ENCODE assay signal across 16 mouse cellular contexts in the genomic region with DNA sequence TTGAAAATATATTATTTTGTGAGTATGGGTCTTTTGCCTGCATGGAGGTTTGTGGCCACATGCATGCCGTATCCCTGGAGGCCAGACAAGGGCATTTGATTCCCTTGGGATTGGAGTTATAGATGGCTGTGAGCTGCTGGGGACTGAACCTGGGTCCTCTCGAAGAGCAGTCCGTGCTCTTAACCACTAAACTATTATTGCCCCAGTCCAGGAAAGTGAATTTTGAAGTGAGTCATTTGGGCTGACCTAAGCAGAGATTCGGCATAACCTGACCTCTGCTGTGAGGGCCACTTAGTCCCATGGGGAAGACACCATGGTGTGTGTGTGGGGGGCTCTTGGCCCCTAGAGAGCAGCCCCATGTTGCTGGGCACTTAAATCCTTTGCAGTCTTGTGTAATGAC. TPM values are rescaled to one million over a fixed set of nuclear protein-coding genes. Genes with fewer than 3 reads are reported as not detected.
A peak's percentile ranks its signal among the peaks of the same experiment; 100 is the strongest.
DNase-seq lines count a peak whose midpoint lies in the region; TF ChIP-seq lines count a peak whose summit lies in the region.
"Had no signal": no experiment of that assay in that cellular context is flagged by ENCODE, and none has a peak within 500 bp of the region (broad histone marks: within the 10 kb centered on the region; RNA-seq: fewer than 3 reads in every experiment).

No protein-coding gene starts in this region.

- TF ChIP-seq POLR2A in CH12.LX (IDR thresholded peaks at IDR 0.05; ENCODE audit: low read depth, low read length): no peak

- peaks cover 14 to 37% of the 10 kb centered on the region in 2 experiments for H3K36me3 ChIP-seq in CH12.LX (replicated peaks in 1 of 2; ENCODE audit: control insufficient read depth in 1 of 2, insufficient read depth in 1 of 2, low read length in 1 of 2)

- H3K27me3 ChIP-seq in CH12.LX (replicated peaks): no peaks in the 10 kb centered on the region
- H3K27me3 ChIP-seq: embryonic facial prominence, embryonic 12.5 days; forebrain, embryonic 13.5 days; forebrain, embryonic 15.5 days had no signal

- no peak overlapping the region for H3K4me3 ChIP-seq in layer of hippocampus, adult 2 months
- no peak overlapping the region for H3K4me3 ChIP-seq in CH12.LX (replicated peaks in 1 of 3; ENCODE audit: low read depth in 2 of 3, low read length in 2 of 3, poor library complexity in 1 of 3)
- H3K4me3 ChIP-seq: embryonic facial prominence, embryonic 10.5 days; embryonic facial prominence, embryonic 12.5 days; forebrain, embryonic 13.5 days; forebrain, embryonic 15.5 days had no signal

- in situ Hi-C loops in CH12.LX (cut with MboI; ENCODE audit: low pct_ligation_motif_present, low pct_unique_long_range_greater_than_20kb, low sequenced_read_pairs): no loop called here

- DNase-seq in layer of hippocampus, adult 2 months (ENCODE audit: low spot score in 2 of 2): no peak
- no peak for DNase-seq in layer of hippocampus, adult 11-12 months (ENCODE audit: low spot score)
- no peak for DNase-seq in CH12.LX (ENCODE audit: extremely low read depth)
- no peak for DNase-seq in lung, postnatal 4 days
- DNase-seq in urinary bladder, postnatal 10 days (ENCODE audit: low spot score): no peak
- DNase-seq: B cell, adult 2 months; cerebellum, adult 11-12 months; cerebellum, adult 2 months; cerebellum, adult 9-10 months; cerebellum, postnatal 10 days; cerebellum, postnatal 25 days; forebrain, postnatal 0 days had no signal

- dilution Hi-C loops in CH12.LX (cut with MboI; ENCODE audit: extremely low pct_ligation_motif_present, extremely low pct_unique_long_range_greater_than_20kb, low sequenced_read_pairs): no loop called here

- H3K9ac ChIP-seq in CH12.LX (ENCODE audit: insufficient read depth, low read depth): no peak overlapping the region
- H3K9ac ChIP-seq: embryonic facial prominence, embryonic 12.5 days; forebrain, embryonic 13.5 days; forebrain, embryonic 15.5 days; forebrain, postnatal 0 days had no signal

- H3K27ac ChIP-seq in layer of hippocampus, adult 2 months: no peak overlapping the region
- no peak overlapping the region for H3K27ac ChIP-seq in CH12.LX (ENCODE audit: insufficient read depth, low read depth)
- H3K27ac ChIP-seq: embryonic facial prominence, embryonic 10.5 days; embryonic facial prominence, embryonic 12.5 days; forebrain, embryonic 13.5 days; forebrain, embryonic 15.5 days had no signal

- TF ChIP-seq RAD21 in CH12.LX (IDR thresholded peaks at IDR 0.05; ENCODE audit: low read depth, low read length): no peak

- H3K79me2 ChIP-seq in CH12.LX (replicated peaks; ENCODE audit: control insufficient read depth, extremely low read depth, insufficient read depth, poor library complexity, severe bottlenecking): no peaks in the 10 kb centered on the region

- no peak overlapping the region for H3K4me2 ChIP-seq in CH12.LX (ENCODE audit: insufficient read depth, low read depth, poor library complexity, severe bottlenecking)
- H3K4me2 ChIP-seq: embryonic facial prominence, embryonic 12.5 days; forebrain, embryonic 13.5 days; forebrain, embryonic 15.5 days had no signal

- TF ChIP-seq CTCF in layer of hippocampus, adult 2 months (conservative IDR thresholded peaks at IDR 0.05): peak; percentile 32; the same call in 1 of the 2 replicates
- no peak for TF ChIP-seq CTCF in CH12.LX (conservative IDR thresholded peaks at IDR 0.05 in 1 of 2, IDR thresholded peaks at IDR 0.05 in 1 of 2; ENCODE audit: low read depth in 2 of 2, low read length in 2 of 2)

- no peak for TF ChIP-seq EP300 in CH12.LX (IDR thresholded peaks at IDR 0.05; ENCODE audit: low read length)

- no peaks in the 10 kb centered on the region for H3K9me3 ChIP-seq in CH12.LX (replicated peaks; ENCODE audit: low read length)
- H3K9me3 ChIP-seq: embryonic facial prominence, embryonic 10.5 days; embryonic facial prominence, embryonic 12.5 days; forebrain, embryonic 13.5 days; forebrain, embryonic 15.5 days had no signal

- H3K4me1 ChIP-seq in CH12.LX (ENCODE audit: control insufficient read depth in 1 of 2, insufficient read depth in 2 of 2): peaks cover 33 to 69% of the 10 kb centered on the region in 2 experiments
- H3K4me1 ChIP-seq: embryonic facial prominence, embryonic 12.5 days; forebrain, embryonic 13.5 days; forebrain, embryonic 15.5 days had no signal

TF ChIP-seq in CH12.LX, 34 proteins besides CTCF, POLR2A, EP300 and RAD21:
- TF ChIP-seq TBP (conservative IDR thresholded peaks at IDR 0.05; ENCODE audit: low read depth, low read length): peak; percentile 92
- TF ChIP-seq POLR2AphosphoS2 (IDR thresholded peaks at IDR 0.05; ENCODE audit: low read depth, low read length): no peak
TF ChIP-seq in CH12.LX: peak in this region for 1.

RNA-seq across cellular contexts. Expression of gene Relt, which starts 8.1 kb away (rescaled TPM):
- total RNA-seq in layer of hippocampus, adult 2 months (2021): 10 to 100 TPM; 11.2 to 13.2 TPM
- total RNA-seq in CH12.LX (2012; rRNA removed): 27.7 and 29.9 TPM in 2 replicates
- total RNA-seq in CH12.LX (2014; rRNA removed): 24.5 and 25.7 TPM in 2 replicates
- polyA plus RNA-seq in CH12.LX (2012; ENCODE audit: insufficient read length, low read depth): 24.9 and 31.1 TPM in 2 replicates
